Mouse (Mus musculus) right cerebral cortex, postnatal 25 days (tissue): Measurements from ENCODE around the gene Gm10799.
"Not testable (repeated sequence)": the region's sequence is repeated elsewhere in the genome, so short reads cannot be mapped to it uniquely, and the experiment has no call there.

Source experiments
- DNase-seq: peaks from one replicate; pipeline ENCODE4 v3.0.0; 2022

Gm10799 gene

DNA sequence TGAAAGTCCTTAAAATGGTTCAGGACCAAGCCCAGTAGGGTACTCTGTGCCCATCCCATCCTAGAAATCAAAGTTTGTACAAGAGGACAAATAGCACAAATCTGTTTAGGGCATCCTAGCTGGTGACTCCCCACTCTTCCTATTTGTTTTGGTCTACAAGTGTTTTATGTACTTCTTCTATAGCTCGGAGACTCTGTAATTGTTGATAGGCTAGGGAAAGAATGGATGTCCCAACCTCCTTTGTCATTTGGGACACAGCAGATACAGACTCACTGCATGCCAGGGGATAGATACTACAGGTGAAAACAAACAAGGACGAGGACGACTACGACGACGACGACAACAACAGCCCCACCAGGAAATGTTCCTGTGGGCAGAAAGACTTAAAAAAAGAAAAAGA, at the start of gene Gm10799:
TSS of gene Gm10799 (minus strand) at position 101 of the 400 bp plus-strand sequence.
- not testable (repeated sequence) for DNase-seq

- DNase-seq = not testable (repeated sequence)
These were observed 48.8 kb upstream of the Gm10799 start for GRCm38 (mm10) chr2:104117173-104117572.

DNA sequence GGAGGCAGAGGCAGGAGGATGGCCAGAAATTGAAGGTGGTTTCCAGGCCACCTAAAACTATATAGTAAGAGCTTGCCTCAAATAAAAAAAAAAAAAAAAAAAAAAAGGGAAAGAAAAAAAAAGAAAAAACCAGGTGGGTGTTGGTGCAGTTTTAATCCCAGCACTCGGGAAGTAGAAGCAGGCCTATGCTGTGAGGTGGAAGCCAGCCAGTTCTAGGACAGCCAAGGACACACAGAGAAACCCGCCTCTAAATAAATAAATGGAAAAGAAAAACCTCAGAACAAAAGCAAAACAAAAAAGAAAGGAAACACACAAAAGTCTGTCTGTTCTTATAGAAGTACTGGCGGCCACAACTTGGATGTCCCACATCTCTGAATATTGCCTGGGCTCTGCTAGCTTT, 46.5 kb upstream of the Gm10799 start:
- DNase-seq = no peak

- DNase-seq = not testable (repeated sequence)
These were observed 45.2 kb upstream of the Gm10799 start for GRCm38 (mm10) chr2:104113563-104113962.

DNA sequence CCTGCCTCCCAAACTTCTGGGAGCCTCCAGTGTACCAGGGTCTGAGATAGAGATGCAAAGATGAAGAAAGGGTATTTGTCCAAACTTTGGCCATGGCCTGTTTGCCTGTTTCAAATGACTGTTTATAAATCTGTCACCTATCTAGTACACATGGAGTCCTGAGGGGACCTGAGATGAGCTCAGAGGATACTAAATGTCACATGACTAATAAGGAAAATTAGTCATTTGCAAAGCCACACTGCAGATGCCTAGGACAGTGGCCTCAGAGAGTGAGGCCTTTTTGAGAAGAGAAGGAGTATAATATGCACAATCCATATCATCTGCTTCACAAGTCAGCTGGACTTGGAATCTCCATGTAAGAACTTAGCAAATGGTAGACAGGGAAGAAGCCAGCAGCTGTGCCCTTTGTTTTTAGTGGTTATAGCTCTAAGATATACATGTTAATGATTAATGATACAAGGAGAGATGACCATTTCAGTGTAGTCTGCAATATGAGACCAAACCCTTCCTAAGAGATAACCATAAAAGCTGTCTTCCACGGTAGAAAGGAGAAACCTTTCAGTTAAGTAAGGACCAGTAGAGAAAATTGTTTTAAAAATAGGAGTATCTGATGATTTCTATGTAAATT, 42.9 kb upstream of the Gm10799 start:
- DNase-seq = not testable (repeated sequence)

DNA sequence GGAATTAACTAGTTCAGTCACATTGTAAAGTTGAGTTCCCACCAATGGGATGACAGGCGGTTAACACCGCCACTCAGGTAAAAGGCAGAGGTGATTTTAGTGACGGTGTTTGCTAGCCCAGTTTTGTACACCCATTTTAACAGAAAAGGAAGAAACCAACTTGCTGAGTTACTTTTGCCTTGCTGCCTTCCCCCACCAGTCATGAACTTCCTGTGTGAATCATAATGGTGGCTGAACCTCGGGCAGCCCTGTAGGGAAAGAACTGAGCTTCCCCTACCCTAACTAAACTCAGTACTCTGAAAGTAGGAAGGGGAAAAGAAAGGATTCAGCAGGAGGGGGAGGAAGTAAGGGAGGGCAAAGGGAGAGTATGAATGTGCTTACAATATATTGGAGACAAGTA, 41.7 kb upstream of the Gm10799 start:
- no peak for DNase-seq

- no peak for DNase-seq
These were observed 41.2 kb upstream of the Gm10799 start for GRCm38 (mm10) chr2:104109528-104109927.

DNA sequence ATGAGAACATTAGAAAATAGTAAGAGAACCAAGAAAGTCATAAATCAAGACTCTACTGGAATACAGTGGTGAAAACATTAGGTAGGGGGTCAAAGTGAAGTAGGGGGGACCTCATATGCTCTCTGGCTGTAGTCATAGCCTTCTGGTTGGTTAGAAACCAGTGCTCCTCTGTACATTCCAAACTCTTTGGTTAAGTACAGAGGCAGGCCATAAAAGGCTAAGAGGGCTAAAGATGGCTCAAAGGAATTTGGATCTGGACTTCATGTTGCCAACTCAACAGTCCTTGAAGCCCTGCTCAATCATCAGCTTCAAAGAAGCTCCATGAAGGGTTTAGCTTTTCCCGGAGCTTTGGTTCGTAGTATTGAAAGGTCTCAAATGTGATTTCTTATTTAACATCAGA, 40.7 kb upstream of the Gm10799 start:
- DNase-seq = not testable (repeated sequence)

GRCm38 (mm10) chr2:104104800-104105199, 36.5 kb upstream of the Gm10799 start:
- no peak for DNase-seq

DNA sequence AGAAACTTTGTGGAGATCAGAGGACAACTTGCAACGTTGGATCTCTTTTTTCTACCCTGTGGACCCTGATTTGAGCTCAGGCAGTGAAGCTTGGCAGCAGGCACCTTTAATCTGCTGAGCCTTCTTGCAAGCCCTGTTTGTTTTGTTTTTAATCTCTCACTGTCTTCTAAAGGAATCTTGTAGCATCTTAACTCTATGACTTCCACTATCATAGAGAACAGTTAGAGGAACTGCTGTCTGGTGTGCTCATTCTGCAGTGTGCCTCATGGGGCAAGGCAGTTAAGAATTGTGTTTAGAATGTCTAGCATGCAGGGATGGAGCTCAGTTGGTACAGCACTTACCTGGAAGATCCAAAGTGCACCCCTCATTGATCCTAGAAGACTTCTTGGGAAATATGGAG, 31.6 kb upstream of the Gm10799 start:
- DNase-seq = no peak

GRCm38 (mm10) chr2:104099231-104099585, 30.9 kb upstream of the Gm10799 start:
- DNase-seq = no peak

- DNase-seq = no peak
These were observed 30.3 kb upstream of the Gm10799 start for GRCm38 (mm10) chr2:104098529-104099230.

- not testable (repeated sequence) for DNase-seq
These were observed 29.0 kb upstream of the Gm10799 start for GRCm38 (mm10) chr2:104097396-104097795.

DNA sequence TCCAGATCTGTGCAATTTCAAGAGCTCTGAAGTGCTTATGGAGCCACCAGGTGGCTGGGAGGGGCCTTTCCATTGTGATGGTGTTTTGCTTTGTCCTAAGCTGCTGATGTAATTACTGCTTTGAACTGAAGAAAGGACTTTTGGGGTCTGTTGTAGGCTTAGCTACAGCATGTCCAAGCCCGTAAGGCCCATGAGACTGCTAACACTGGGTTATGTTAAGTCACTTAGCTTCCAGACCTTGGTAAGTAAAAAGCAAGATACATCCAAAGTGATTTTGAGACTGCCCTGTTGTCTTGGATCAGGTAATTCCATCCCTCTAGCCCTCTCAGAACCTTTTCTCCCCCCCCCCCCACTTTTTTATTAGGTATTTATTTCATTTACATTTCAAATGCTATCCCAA, 28.4 kb upstream of the Gm10799 start:
- DNase-seq = not testable (repeated sequence)

DNA sequence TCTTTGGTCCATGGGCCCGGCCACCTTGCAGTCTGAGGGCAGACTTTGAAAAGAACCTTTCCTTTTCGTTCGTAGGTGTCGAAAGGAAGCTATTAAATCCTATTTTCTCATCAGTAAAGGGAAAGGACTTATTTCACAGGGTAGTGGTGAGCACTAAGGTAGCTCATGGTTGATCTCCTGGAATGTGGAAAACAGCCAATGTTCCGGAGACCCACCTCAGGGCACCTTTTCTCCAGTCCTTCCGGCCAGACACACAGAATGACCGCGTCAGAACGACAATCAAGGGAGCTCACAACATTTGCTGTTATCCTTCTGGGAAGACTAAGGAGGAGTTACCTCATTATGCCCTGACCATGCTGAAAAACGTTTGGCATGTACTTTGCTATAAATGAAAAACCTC, 27.9 kb upstream of the Gm10799 start:
- no peak for DNase-seq

GRCm38 (mm10) chr2:104095741-104096213, 27.4 kb upstream of the Gm10799 start, which contains the start of gene Cd59a:
TSS of gene Cd59a (plus strand) at chr2:104095801.
- peak; percentile 19 for DNase-seq

- DNase-seq = no peak
These were observed 25.0 kb upstream of the Gm10799 start for GRCm38 (mm10) chr2:104093305-104093704.

- not testable (repeated sequence) for DNase-seq
These were observed 19.2 kb upstream of the Gm10799 start for GRCm38 (mm10) chr2:104087562-104087961.

DNA sequence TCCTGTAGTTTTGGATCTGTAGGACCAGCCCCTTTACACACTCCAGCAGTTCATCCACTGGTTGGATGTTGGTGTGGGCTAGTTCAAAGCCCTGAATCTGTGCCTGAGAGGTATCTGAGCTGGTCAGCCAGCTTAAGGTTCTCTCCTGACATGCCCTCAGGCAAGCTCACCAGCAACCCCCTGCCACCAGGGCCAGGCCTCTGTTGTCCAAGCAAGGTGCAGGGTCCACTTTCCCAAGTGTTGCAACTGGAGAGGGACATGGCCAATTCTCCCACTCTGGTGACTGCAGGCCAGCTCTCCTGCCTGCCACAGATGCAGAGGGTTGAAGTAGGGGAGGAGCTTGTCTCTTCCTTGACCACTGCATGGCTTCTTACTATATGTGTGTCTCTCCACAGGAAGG, 15.7 kb upstream of the Gm10799 start:
- DNase-seq = not testable (repeated sequence)

- DNase-seq = no peak
These were observed 14.1 kb upstream of the Gm10799 start for GRCm38 (mm10) chr2:104082474-104082873.

DNA sequence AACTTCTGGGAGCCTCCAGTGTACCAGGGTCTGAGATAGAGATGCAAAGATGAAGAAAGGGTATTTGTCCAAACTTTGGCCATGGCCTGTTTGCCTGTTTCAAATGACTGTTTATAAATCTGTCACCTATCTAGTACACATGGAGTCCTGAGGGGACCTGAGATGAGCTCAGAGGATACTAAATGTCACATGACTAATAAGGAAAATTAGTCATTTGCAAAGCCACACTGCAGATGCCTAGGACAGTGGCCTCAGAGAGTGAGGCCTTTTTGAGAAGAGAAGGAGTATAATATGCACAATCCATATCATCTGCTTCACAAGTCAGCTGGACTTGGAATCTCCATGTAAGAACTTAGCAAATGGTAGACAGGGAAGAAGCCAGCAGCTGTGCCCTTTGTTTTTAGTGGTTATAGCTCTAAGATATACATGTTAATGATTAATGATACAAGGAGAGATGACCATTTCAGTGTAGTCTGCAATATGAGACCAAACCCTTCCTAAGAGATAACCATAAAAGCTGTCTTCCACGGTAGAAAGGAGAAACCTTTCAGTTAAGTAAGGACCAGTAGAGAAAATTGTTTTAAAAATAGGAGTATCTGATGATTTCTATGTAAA, 13.2 kb upstream of the Gm10799 start:
- DNase-seq = not testable (repeated sequence)

DNA sequence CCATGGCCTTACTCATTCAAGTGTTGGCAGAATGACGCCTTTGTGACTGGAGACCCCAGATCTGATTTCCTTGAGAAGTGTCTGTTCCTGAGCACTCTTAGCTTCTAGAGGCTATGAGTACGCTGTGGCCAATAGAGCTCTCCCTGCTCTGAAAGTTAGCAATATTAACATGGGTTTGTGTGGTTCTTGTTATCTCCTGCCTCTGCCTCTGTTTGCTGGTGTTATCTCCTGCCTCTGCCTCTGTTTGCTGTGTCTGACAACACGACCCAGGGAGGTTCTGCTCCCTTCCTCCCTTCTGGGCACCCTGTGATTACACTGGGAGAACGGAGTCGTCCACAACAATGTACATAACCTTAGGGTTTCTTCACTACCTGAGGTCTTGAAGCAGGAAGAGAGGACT, 9.9 kb upstream of the Gm10799 start:
- not testable (repeated sequence) for DNase-seq

- no peak for DNase-seq
These were observed 1.4 kb upstream of the Gm10799 start, which contains the start of gene Cd59b for GRCm38 (mm10) chr2:104069704-104070185. TSS of gene Cd59b (plus strand) at chr2:104069849.

- not testable (repeated sequence) for DNase-seq
These were observed 2.8 kb downstream of the Gm10799 start, which contains the start of gene Gm10912 for GRCm38 (mm10) chr2:104065526-104065925. TSS of gene Gm10912 (plus strand) at chr2:104065826.
